Mouse (Mus musculus) CH12.LX (cell line): ENCODE data around the gene C1rl. TPM values are rescaled to one million over a fixed set of nuclear protein-coding genes. Genes with fewer than 3 reads are reported as not detected.

ENCODE experiments used
- DNase-seq: peaks from one replicate; pipeline ENCODE4 v3.0.0-alpha.2; 2013; ENCODE audit errors: extremely low read depth
- H3K27ac ChIP-seq: 2 replicates; pipeline ENCODE4 v1.5.1; 2012; ENCODE audit warnings: low read depth, mild to moderate bottlenecking, control low read depth, moderate library complexity; ENCODE audit not compliant: insufficient read depth
- H3K27me3 ChIP-seq: replicated peaks from 2 replicates; pipeline ENCODE3; 2012; ENCODE audit warnings: inconsistent platforms
- H3K36me3 ChIP-seq, 2 experiments: replicated peaks in 1 of 2; 2 replicates each; pipeline versions ENCODE3 to v1.6.1; 2012; ENCODE audit warnings: inconsistent platforms in 1 of 2, low read length in 1 of 2, mild to moderate bottlenecking in 1 of 2, mixed read lengths in 1 of 2, moderate library complexity in 1 of 2; ENCODE audit not compliant: control insufficient read depth in 1 of 2, insufficient read depth in 1 of 2
- H3K4me1 ChIP-seq, 2 experiments: 2 replicates each; pipeline ENCODE4 v1.6.1; 2012; ENCODE audit warnings: inconsistent platforms in 1 of 2, moderate library complexity in 1 of 2; ENCODE audit not compliant: insufficient read depth in 2 of 2, control insufficient read depth in 1 of 2
- H3K4me2 ChIP-seq: 2 replicates; pipeline ENCODE4 v1.6.1; 2012; ENCODE audit warnings: low read depth, mild to moderate bottlenecking, control low read depth; ENCODE audit not compliant: poor library complexity, insufficient read depth, severe bottlenecking
- H3K4me3 ChIP-seq, 3 experiments: fragments of 150-350 bp in 1 of 3; sonication (generic) in 1 of 3; replicated peaks in 1 of 3; 2 replicates each; pipeline versions ENCODE3 to v1.5.1; 2011 to 2012; ENCODE audit warnings: low read depth in 2 of 3, low read length in 2 of 3, mild to moderate bottlenecking in 2 of 3, moderate library complexity in 2 of 3, control low read depth in 1 of 3, improper control_type of control experiment in 1 of 3, inconsistent platforms in 1 of 3, mixed read lengths in 1 of 3; ENCODE audit not compliant: poor library complexity in 1 of 3
- H3K79me2 ChIP-seq: replicated peaks from 2 replicates; pipeline ENCODE4 v1.6.1; 2012; ENCODE audit warnings: mild to moderate bottlenecking, moderate library complexity; ENCODE audit not compliant: control insufficient read depth, poor library complexity, insufficient read depth, severe bottlenecking; ENCODE audit errors: extremely low read depth
- H3K9ac ChIP-seq: 2 replicates; pipeline ENCODE4 v1.6.1; 2012; ENCODE audit warnings: low read depth, mild to moderate bottlenecking, control low read depth, moderate library complexity; ENCODE audit not compliant: insufficient read depth
- H3K9me3 ChIP-seq: replicated peaks from 2 replicates; pipeline ENCODE3; 2012; ENCODE audit warnings: low read length, inconsistent platforms, mixed read lengths
- BHLHE40 ChIP-seq: IDR thresholded peaks from 2 replicates; pipeline ENCODE4 v1.6.1; 2011; ENCODE audit warnings: mild to moderate bottlenecking, low read depth, low read length, improper control_type of control experiment
- CTCF ChIP-seq, 2 experiments: IDR thresholded peaks in 1 of 2; conservative IDR thresholded peaks in 1 of 2; 2 replicates each; pipeline ENCODE4 v1.5.1; 2011 to 2012; ENCODE audit warnings: low read depth in 2 of 2, low read length in 2 of 2, improper control_type of control experiment in 1 of 2, inconsistent platforms in 1 of 2, mild to moderate bottlenecking in 1 of 2, moderate library complexity in 1 of 2
- ELF1 ChIP-seq: IDR thresholded peaks from 2 replicates; pipeline ENCODE4 v1.6.1; 2014; ENCODE audit warnings: low read depth, mild to moderate bottlenecking, inconsistent platforms, low read length, improper control_type of control experiment
- EP300 ChIP-seq: IDR thresholded peaks from 2 replicates; pipeline ENCODE4 v1.6.1; 2011; ENCODE audit warnings: low read length, improper control_type of control experiment
- GABPA ChIP-seq: IDR thresholded peaks from 2 replicates; pipeline ENCODE4 v1.6.1; 2012; ENCODE audit warnings: low read depth, low read length, improper control_type of control experiment, inconsistent platforms; ENCODE audit not compliant: insufficient replicate concordance
- HCFC1 ChIP-seq: IDR thresholded peaks from 2 replicates; pipeline ENCODE4 v1.6.1; 2012; ENCODE audit warnings: low read depth, mild to moderate bottlenecking, inconsistent platforms, low read length, improper control_type of control experiment
- IRF4 ChIP-seq: IDR thresholded peaks from 2 replicates; pipeline ENCODE4 v1.6.1; 2014; ENCODE audit warnings: low read depth, mild to moderate bottlenecking, inconsistent platforms, low read length, improper control_type of control experiment
- JUND ChIP-seq: conservative IDR thresholded peaks from 2 replicates; pipeline ENCODE4 v1.6.1; 2011; ENCODE audit warnings: low read depth, low read length, improper control_type of control experiment
- KAT2A ChIP-seq: IDR thresholded peaks from 2 replicates; pipeline ENCODE4 v1.6.1; 2012; ENCODE audit warnings: low read length, improper control_type of control experiment, inconsistent platforms; ENCODE audit not compliant: insufficient replicate concordance
- MAX ChIP-seq: IDR thresholded peaks from 2 replicates; pipeline ENCODE4 v1.6.1; 2011; ENCODE audit warnings: low read length, improper control_type of control experiment
- MXI1 ChIP-seq: IDR thresholded peaks from 2 replicates; pipeline ENCODE4 v1.6.1; 2011; ENCODE audit warnings: mild to moderate bottlenecking, low read depth, low read length, improper control_type of control experiment
- MYC ChIP-seq: IDR thresholded peaks from 2 replicates; pipeline ENCODE4 v1.6.1; 2011; ENCODE audit warnings: low read depth, mild to moderate bottlenecking, improper control_type of control experiment, low read length
- NELFE ChIP-seq: IDR thresholded peaks from 2 replicates; pipeline ENCODE4 v1.6.1; 2011; ENCODE audit warnings: low read depth, low read length, improper control_type of control experiment
- POLR2A ChIP-seq: IDR thresholded peaks from 2 replicates; pipeline ENCODE4 v1.6.1; 2011; ENCODE audit warnings: low read depth, mild to moderate bottlenecking, improper control_type of control experiment, low read length
- RAD21 ChIP-seq: IDR thresholded peaks from 2 replicates; pipeline ENCODE4 v1.6.1; 2011; ENCODE audit warnings: low read depth, mild to moderate bottlenecking, low read length, improper control_type of control experiment, moderate library complexity
- SIN3A ChIP-seq: IDR thresholded peaks from 2 replicates; pipeline ENCODE4 v1.6.1; 2012; ENCODE audit warnings: low read length, improper control_type of control experiment, inconsistent platforms
- TCF12 ChIP-seq: IDR thresholded peaks from 2 replicates; pipeline ENCODE4 v1.6.1; 2014; ENCODE audit warnings: low read depth, mild to moderate bottlenecking, inconsistent platforms, low read length, improper control_type of control experiment
- UBTF ChIP-seq: IDR thresholded peaks from 2 replicates; pipeline ENCODE4 v1.6.1; 2012; ENCODE audit warnings: low read depth, mild to moderate bottlenecking, inconsistent platforms, low read length, improper control_type of control experiment, moderate library complexity
- USF1 ChIP-seq: IDR thresholded peaks from 2 replicates; pipeline ENCODE4 v1.6.1; 2014; ENCODE audit warnings: low read depth, mild to moderate bottlenecking, inconsistent platforms, low read length, improper control_type of control experiment
- USF2 ChIP-seq: conservative IDR thresholded peaks from 2 replicates; pipeline ENCODE4 v1.6.1; 2011; ENCODE audit warnings: low read depth, low read length, improper control_type of control experiment
- ZMIZ1 ChIP-seq: IDR thresholded peaks from 2 replicates; pipeline ENCODE4 v1.6.1; 2012; ENCODE audit warnings: low read depth, mild to moderate bottlenecking, inconsistent platforms, low read length, improper control_type of control experiment
- dilution Hi-C: fragments of 300-500 bp; cut with MboI; formaldehyde crosslinking; loops from 2 replicates; pipeline ENCODE4 v1.14.3; 2020; ENCODE audit warnings: low sequenced_read_pairs; ENCODE audit not compliant: extremely low pct_unique_long_range_greater_than_20kb, extremely low pct_ligation_motif_present
- in situ Hi-C: fragments of 300-500 bp; cut with MboI; formaldehyde crosslinking; loops from 3 replicates; pipeline ENCODE4 v1.14.3; 2019; ENCODE audit warnings: low sequenced_read_pairs, low pct_ligation_motif_present, low pct_unique_long_range_greater_than_20kb, mixed read lengths
- polyA plus RNA-seq: library from polyadenylated mRNA; unstranded; fragments of >175 nt; gene quantifications from 2 replicates; pipeline ENCODE4 v1.2.1, GENCODE M21; 2012; ENCODE audit warnings: low read depth; ENCODE audit not compliant: insufficient read length
- total RNA-seq, 2 experiments: library from RNA; depleted of rRNA; stranded (reverse); fragments of 300-350 nt in 1 of 2; fragments of >200 nt in 1 of 2; gene quantifications; 2 replicates each; pipeline ENCODE4 v1.2.3; 2012 to 2014

C1rl gene
- total and polyA plus RNA-seq, 3 experiments, result 0.59 to 2.4 (median 1.2) TPM

GRCm38 (mm10) chr6:124448959-124449667 lies 43.8 kb upstream of the C1rl start:
- Histone ChIP-seq H3K27ac (peak overlapping the region; percentile 23), H3K36me3 (peaks cover 0 to 33% of the 10 kb centered on the region in 2 experiments), H3K27me3 (no peaks in the 10 kb centered on the region), H3K9me3 (no peaks in the 10 kb centered on the region)
- in situ Hi-C loops, result no loop called here
- peak; percentile 56 for DNase-seq
- TF ChIP-seq MAX (no peak), ZMIZ1 (0 out of 2 replicates have a peak, but pooled peaks have one; percentile 4), UBTF (no peak), GABPA (no peak), BHLHE40 (no peak), IRF4 (no peak), KAT2A (no peak), TCF12 (no peak), CTCF (conservative IDR thresholded peaks at IDR 0.05 in 1 of 2, IDR thresholded peaks at IDR 0.05 in 1 of 2; ENCODE audit: low read depth in 2 of 2, low read length in 2 of 2) (no peak), NELFE (0 out of 2 replicates have a peak, but pooled peaks have one; percentile 17), SIN3A (0 out of 2 replicates have a peak, but pooled peaks have one; percentile 15), MXI1 (peak; percentile 70), RAD21 (no peak), JUND (no peak)
- TF ChIP-seq, all 38 proteins: peak for 4
- dilution Hi-C loops, result no loop called here
- 0 out of 2 replicates have a peak overlapping the region, but pooled peaks have one; percentile 22 for H3K9ac ChIP-seq
- peaks cover 0 to 36% of the 10 kb centered on the region in 2 experiments; a peak in 2 of 4 replicates for H3K4me1 ChIP-seq
- H3K79me2 ChIP-seq, result no peaks in the 10 kb centered on the region
- peak overlapping the region; percentile 36 to 66 (median 45) for H3K4me3 ChIP-seq
- peak overlapping the region; percentile 27; the same call in 1 of the 2 replicates for H3K4me2 ChIP-seq

DNA sequence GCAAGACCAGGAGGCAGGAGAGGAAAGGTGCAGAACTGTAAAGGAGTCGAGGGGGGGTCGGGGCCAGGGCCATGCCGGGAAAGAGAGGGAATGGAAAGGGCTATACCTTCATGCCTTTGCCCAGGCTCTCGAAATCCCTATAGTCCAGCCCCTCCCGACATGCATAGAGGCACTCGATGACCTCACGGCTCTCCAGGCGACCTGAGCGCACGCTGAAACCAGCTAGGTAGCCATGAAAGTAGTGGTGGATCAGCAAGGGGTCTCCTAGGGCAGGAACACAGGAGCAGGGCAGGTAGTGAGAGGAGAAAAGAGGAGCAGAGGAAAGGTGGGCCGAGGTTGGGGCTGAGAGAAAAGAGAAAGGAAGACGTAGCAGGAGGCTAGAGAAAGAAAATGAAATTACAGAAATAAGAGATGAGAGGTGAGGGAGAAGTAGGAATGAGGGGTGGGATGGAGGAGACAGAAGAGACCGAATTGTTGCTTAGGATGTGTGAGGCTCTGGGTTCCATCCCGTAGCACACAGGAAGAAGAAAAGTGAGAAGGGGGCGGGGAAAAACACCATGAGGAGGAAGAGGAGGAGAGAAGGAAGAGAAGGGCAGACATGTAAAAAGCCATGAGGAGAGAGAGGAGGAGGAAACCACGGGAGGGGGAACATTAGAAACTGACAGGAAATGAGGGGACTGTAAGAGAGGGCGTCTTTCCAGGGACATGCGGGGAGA lies 43.1 kb upstream of the C1rl start:
- Histone ChIP-seq H3K79me2 (no peaks in the 10 kb centered on the region), H3K4me2 (peak overlapping the region; percentile 19; the same call in 1 of the 2 replicates)
- no peak for TF ChIP-seq EP300
- peak; percentile 30; the same call in 1 of the 2 replicates for TF ChIP-seq SIN3A
- peak; percentile 35 for TF ChIP-seq HCFC1
- no peak for TF ChIP-seq USF1
- TF ChIP-seq ZMIZ1, result peak; percentile 52; the same call in 1 of the 2 replicates
- peak; percentile 37; the same call in 1 of the 2 replicates for TF ChIP-seq NELFE
- peak; percentile 45 for TF ChIP-seq MAX
- TF ChIP-seq USF2, result no peak
- TF ChIP-seq POLR2A, result peak; percentile 41; the same call in 1 of the 2 replicates
- TF ChIP-seq TCF12, result 0 out of 2 replicates have a peak, but pooled peaks have one; percentile 30
- peak; percentile 39; the same call in 1 of the 2 replicates for TF ChIP-seq MYC
- TF ChIP-seq ELF1, result peak; percentile 34; the same call in 1 of the 2 replicates
- TF ChIP-seq, all 38 proteins: peak for 9
- Histone ChIP-seq H3K9me3 (no peaks in the 10 kb centered on the region), H3K27ac (peak overlapping the region; percentile 23), H3K27me3 (no peaks in the 10 kb centered on the region), H3K36me3 (peaks cover 0 to 26% of the 10 kb centered on the region in 2 experiments), H3K4me3 (peak overlapping the region; percentile 36 to 66 (median 45)), H3K9ac (peak overlapping the region; percentile 23), H3K4me1 (peaks cover 0 to 36% of the 10 kb centered on the region in 2 experiments; a peak in 2 of 4 replicates)
- DNase-seq, result peak; percentile 70
- dilution Hi-C loops, result no loop called here
- in situ Hi-C loops, result no loop called here
